Mouse (Mus musculus) layer of hippocampus, adult 8-10 months (tissue): Measurements from ENCODE around the gene Pstpip1. TPM values are rescaled to one million over a fixed set of nuclear protein-coding genes. Genes with fewer than 3 reads are reported as not detected.
A peak's percentile ranks its signal among the peaks of the same experiment; 100 is the strongest.

Source experiments
- DNase-seq, 2 experiments: peaks; one replicate each; pipeline ENCODE4 v3.0.0; 2022; ENCODE audit warnings: low spot score in 2 of 2
- total RNA-seq, 4 experiments: library from RNA; stranded (reverse); gene quantifications; 2 replicates each; pipeline ENCODE4 v1.2.4; 2022

Gene Pstpip1
- total RNA-seq, 4 experiments from 2014 or later: 2.0 to 4.2 (median 3.0) TPM

- no peak for DNase-seq
Observed at GRCm38 (mm10) chr9:56104921-56105320, 15.2 kb downstream of the Pstpip1 start.

DNA sequence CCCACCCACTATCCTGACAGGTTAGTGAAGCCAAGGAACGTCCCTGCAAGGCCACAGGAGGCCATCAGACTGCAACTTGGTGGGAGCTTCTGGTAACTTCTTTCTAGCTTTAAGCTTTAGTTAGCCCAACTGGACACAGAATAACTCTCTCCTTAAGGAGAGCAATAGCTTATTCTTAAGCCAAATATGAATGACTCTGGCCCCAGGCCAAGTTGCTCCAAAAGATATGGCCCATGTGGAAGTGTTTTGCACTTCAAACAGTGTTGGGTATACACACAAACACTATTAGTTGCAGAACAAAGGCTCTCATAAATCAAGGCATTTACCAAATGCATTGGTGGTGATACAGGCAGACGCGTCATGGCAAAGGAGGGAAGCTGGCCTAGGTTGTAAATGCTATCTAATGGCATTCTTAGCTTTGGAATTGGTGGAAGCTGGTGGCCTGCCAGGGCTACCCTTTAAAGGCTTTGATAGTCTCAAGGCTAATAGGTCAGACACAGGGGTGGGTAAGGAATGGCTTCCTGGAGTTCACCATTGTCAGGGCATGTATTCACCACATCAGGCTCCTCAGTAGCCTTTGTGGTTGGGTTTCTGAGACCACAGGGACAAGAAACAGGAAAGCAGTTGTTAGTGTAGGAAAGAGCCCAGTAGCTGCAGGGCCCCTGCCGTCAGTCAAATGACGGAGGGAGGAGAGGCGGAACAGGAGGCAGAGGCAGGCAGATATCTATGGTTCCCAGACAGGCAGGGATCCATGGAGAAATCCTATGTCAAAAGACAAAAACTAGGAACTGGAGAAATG lies 16.7 kb downstream of the Pstpip1 start:
- DNase-seq: no peak

GRCm38 (mm10) chr9:56107527-56107926 lies 17.8 kb downstream of the Pstpip1 start:
- no peak for DNase-seq

- DNase-seq: no peak
Observed at GRCm38 (mm10) chr9:56108174-56108573, 18.4 kb downstream of the Pstpip1 start.

DNA sequence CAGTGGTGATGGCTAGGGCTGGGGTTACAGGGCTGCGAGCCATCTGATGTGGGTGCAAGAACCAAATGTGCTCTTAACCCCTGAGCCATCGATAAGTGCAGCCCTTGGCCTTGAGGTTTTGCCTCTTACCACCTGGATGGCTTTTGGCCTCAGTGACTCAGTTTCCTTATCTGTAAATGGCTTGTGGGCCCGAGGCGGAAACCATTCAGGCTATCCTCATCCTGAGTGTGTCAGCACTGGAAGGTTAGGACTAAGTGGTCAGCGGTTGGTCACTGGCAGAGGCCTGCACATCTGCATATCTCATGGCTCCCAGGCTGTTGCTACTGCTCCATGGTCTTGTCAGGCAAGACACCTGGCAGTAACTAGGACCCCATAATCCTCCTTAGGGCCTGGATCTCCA lies 28.3 kb downstream of the Pstpip1 start:
- DNase-seq: no peak

DNA sequence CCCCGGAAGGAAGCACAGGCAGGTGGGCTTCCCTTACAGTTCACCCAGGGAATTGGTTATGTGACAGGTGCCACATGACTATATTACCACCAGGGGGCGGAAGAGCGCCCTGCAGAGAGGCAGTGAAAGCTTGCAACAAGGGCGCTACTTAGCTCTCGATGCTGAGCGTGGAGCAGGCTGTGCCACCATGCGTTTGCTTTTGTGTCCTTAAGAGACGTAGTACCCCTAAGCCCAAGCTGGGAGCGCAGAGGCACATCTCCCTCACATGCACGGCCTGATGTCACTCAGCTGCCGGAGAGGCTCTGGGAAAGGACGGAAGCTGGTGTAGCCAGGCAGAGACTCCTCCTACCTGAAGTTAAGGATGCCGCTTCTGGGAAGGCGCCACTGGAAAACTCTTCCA lies 28.8 kb downstream of the Pstpip1 start:
- DNase-seq: peak in 1 of 2 experiments; percentile 73

DNA sequence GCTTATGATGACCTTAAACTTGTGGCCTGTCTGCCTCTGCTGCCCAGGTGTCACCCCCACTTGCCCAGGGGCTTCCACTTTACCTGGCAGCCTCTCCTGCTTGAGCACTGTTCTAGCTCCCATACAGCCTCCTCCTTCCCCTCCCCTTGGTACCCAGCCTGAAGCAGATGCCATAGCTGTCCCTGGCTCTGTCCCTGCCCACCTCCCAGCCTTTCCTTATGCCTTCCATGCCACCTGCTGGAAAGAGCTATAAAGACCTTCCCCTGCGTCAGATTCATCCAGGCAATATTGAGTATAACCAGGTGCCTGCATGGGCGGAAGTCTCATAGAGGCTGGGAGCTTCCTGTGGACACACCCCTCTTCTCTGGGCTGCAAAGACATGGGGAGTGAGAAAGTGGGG lies 29.9 kb downstream of the Pstpip1 start:
- DNase-seq: no peak

DNA sequence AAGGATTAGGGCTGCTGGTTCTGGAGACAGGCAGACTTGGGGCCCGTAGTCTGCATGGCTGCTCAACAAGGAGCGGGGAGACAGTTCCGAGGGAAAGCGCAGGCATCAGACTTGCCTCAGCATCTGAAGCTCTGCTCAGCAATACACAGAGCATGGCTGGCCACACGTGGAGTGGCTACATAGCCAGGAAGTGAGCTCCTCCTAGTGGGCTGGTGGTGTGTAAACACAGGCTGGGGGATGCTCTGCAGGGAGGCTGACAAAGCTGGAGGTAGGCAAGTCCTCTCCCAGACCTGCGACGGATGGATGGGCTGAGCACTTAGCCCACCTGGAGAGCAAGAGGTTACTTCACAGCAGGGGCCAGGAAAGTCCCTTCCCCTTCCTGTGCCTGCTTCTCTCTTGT lies 31.3 kb downstream of the Pstpip1 start:
- peak in 1 of 2 experiments; percentile 49 for DNase-seq

GRCm38 (mm10) chr9:56122973-56123372 lies 33.2 kb downstream of the Pstpip1 start:
- DNase-seq: no peak

DNA sequence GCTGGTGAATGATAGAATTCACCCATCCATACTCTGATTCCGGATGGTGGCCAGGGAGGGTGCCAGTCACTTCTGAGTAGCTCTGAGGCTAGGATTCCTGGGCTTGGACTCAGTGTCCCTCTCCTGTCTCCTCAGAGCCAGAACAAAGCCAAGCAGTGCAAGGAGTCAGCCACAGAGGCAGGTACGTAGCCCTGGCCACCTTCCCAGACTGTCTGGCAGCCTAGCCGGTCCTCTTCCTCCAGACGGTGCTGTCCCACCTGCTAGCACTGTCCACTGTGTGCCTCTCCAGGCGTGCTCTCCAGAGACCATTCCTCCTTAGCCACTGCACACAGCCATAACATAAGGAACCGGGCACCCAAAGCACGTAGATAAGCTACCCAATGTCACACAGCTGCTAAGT lies 33.9 kb downstream of the Pstpip1 start:
- no peak for DNase-seq

- DNase-seq: no peak
Observed at GRCm38 (mm10) chr9:56124561-56124960, 34.8 kb downstream of the Pstpip1 start.

- no peak for DNase-seq
Observed at GRCm38 (mm10) chr9:56126453-56127173, 36.9 kb downstream of the Pstpip1 start.

DNA sequence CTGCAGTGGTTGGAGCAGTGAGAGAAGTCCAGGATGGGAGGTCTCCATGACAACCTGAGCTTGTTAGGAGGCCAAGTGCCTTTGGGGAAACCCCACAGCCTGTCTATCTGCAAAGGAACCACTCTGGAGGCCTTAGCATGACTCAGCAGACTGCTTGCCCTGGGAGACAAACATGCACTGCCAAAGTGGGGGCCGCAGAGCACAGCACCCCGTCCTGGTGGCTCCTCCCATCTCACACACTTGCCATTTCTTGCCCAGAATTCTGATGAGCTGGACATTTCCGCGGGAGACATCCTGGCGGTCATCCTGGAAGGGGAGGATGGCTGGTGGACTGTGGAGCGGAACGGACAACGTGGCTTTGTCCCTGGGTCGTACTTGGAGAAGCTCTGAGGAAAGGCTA lies 38.6 kb downstream of the Pstpip1 start:
- DNase-seq: no peak

GRCm38 (mm10) chr9:56129951-56130350 lies 40.2 kb downstream of the Pstpip1 start:
- DNase-seq: no peak

GRCm38 (mm10) chr9:56130536-56130935 lies 40.8 kb downstream of the Pstpip1 start:
- DNase-seq: no peak

GRCm38 (mm10) chr9:56131813-56132525 lies 42.2 kb downstream of the Pstpip1 start:
- no peak for DNase-seq

- DNase-seq: no peak
Observed at GRCm38 (mm10) chr9:56133970-56134369, 44.2 kb downstream of the Pstpip1 start.

DNA sequence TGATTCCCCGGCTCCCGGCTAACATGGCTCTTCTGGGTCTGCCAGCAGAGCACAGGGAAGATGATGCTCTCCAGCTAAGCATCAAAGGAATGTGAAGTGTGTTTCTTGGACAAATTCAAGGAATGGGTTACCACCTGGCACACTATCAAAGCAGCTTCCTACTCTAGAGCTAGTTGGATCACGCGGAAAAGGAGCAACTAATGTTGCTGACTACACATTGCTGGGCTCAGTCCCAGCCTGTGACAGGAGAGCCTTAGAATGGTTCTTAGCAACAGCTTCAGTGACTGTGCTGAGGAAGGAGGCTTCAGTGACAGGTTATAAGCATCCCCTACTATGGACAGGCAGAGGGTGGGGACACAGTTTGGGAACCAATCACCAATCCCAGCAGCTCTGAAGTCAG lies 44.9 kb downstream of the Pstpip1 start:
- DNase-seq: no peak

DNA sequence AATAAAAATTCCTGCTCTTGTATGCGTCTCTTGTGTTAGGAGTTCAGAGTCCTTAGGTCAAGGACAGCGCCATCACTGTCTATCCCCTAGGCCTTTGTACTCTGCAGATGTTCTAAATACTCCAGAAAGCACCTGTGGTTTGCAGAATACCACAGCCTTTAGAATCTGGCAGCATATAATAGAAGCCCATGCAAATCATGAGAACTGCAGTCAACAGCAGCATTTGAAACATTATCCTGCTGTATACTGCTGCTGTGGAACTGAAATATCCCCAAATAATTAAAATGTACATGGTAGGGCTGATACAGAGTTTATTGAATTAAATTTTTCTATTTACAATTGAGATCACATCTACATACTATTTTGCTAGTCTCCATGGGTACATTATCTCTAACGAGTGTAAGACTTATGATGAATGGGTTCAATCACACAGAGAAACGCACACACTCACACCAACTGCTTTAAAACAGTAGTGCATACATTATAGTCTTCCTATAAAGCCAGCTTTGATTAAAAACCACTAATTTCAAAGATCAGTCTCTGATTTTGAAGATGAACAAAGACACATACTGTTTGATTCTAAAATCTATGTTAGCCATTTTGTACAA lies 45.9 kb downstream of the Pstpip1 start:
- DNase-seq: no peak

DNA sequence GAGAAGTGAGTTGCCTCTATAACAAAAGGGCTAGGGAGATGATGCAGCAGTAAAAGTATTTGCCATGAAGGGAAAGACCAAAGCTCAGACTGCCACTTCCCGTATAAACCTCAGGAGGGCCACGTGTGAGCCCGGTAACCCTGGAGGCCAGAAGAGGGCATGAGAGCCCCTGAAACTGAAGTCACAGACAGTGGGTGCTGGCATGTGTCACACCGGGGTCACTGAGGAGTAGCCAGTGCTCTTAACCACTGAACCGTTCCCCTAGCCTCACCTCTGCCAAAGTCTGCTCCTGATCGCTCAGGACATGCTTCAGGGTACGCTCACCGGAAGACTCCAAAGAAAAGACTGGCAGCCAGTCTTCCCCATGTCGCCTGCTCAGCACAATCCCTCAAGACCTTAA lies 52.0 kb downstream of the Pstpip1 start:
- no peak for DNase-seq

GRCm38 (mm10) chr9:56144366-56145003 lies 54.7 kb downstream of the Pstpip1 start:
- DNase-seq: no peak
